Mouse (Mus musculus) ES-Bruce4 (cell line): ENCODE data around the gene Itpkc.

Source experiments
- CTCF ChIP-seq: IDR thresholded peaks from one replicate; pipeline ENCODE4 v1.8.1; 2011; ENCODE audit warnings: low read depth, low read length
- EP300 ChIP-seq: IDR thresholded peaks from 2 replicates; pipeline ENCODE4 v1.6.1; 2011; ENCODE audit warnings: low read depth, low read length; ENCODE audit not compliant: insufficient read depth
- POLR2A ChIP-seq: IDR thresholded peaks from one replicate; pipeline ENCODE4 v1.8.1; 2011; ENCODE audit warnings: low read length; ENCODE audit not compliant: insufficient read depth

DNA sequence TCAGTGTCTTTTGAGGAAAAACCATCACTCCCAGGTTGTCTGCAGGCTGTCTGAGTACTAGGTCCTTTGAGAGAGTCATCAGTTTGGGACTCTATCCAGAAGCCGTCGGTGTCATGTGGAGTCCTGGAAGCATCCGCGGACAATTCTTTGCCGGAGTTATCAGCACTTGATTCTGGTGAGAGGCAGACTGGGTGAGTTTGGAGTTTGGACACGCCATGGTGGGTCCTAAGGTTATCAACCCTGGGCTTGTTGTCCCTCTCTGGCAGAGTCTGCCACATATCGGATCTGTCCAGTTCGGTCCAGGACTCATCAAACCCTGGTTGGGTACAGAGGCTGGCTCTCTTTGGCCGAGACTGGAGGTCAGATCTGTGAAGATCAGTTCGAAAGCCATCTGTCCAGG, 785 bp downstream of the Itpkc start:
- TF ChIP-seq EP300 (no peak), CTCF (no peak), POLR2A (no peak)
